Mouse (Mus musculus): ENCODE data around the gene Irx3. TPM values are rescaled to one million over a fixed set of nuclear protein-coding genes. Genes with fewer than 3 reads are reported as not detected.

Gene Irx3
- polyA plus RNA-seq, 1 experiment = not detected

GRCm38 (mm10) chr8:91750794-91751125, 51.1 kb downstream of the Irx3 start:
- TF ChIP-seq CTCF (IDR thresholded peaks at IDR 0.05; ENCODE audit: insufficient read depth, low read depth, low read length) (no peak), POLR2A (IDR thresholded peaks at IDR 0.05; ENCODE audit: insufficient read depth, low read depth, low read length) (no peak)
- 65% methylated on average over 7 of the region's 7 CpGs for WGBS
- no peak overlapping the region for H3K4me3 ChIP-seq (ENCODE audit: insufficient read depth, low read depth, low read length)

GRCm38 (mm10) chr8:91750096-91750793, 51.6 kb downstream of the Irx3 start:
- TF ChIP-seq POLR2A (IDR thresholded peaks at IDR 0.05; ENCODE audit: insufficient read depth, low read depth, low read length) = no peak
- no peak for TF ChIP-seq CTCF (IDR thresholded peaks at IDR 0.05; ENCODE audit: insufficient read depth, low read depth, low read length)
- 91% methylated on average over 15 of the region's 15 CpGs for WGBS

More at GRCm38 (mm10) chr8:91750794-91751125, 51.1 kb downstream of the Irx3 start:
- Histone ChIP-seq H3K4me1 (ENCODE audit: control insufficient read depth, insufficient read depth, low read length) (no peaks in the 10 kb centered on the region), H3K27ac (ENCODE audit: insufficient read depth, low read depth, low read length) (no peak overlapping the region)

GRCm38 (mm10) chr8:91749412-91749811, 52.5 kb downstream of the Irx3 start:
- WGBS = 91% methylated on average over 5 of the region's 5 CpGs
- H3K4me1 ChIP-seq (ENCODE audit: control insufficient read depth, insufficient read depth, low read length) = no peaks in the 10 kb centered on the region
- TF ChIP-seq POLR2A (IDR thresholded peaks at IDR 0.05; ENCODE audit: insufficient read depth, low read depth, low read length) (no peak), CTCF (IDR thresholded peaks at IDR 0.05; ENCODE audit: insufficient read depth, low read depth, low read length) (no peak)
- no peak overlapping the region for H3K27ac ChIP-seq (ENCODE audit: insufficient read depth, low read depth, low read length)
- no peak overlapping the region for H3K4me3 ChIP-seq (ENCODE audit: insufficient read depth, low read depth, low read length)

More at GRCm38 (mm10) chr8:91750096-91750793, 51.6 kb downstream of the Irx3 start:
- Histone ChIP-seq H3K4me1 (ENCODE audit: control insufficient read depth, insufficient read depth, low read length) (no peaks in the 10 kb centered on the region), H3K4me3 (ENCODE audit: insufficient read depth, low read depth, low read length) (no peak overlapping the region), H3K27ac (ENCODE audit: insufficient read depth, low read depth, low read length) (no peak overlapping the region)
